Mouse (Mus musculus): ENCODE measurements around the gene Padi1. TPM values are rescaled to one million over a fixed set of nuclear protein-coding genes. Genes with fewer than 3 reads are reported as not detected.

Padi1 gene
- polyA plus RNA-seq, 1 experiment from 2014 or later = 0.19 TPM

DNA sequence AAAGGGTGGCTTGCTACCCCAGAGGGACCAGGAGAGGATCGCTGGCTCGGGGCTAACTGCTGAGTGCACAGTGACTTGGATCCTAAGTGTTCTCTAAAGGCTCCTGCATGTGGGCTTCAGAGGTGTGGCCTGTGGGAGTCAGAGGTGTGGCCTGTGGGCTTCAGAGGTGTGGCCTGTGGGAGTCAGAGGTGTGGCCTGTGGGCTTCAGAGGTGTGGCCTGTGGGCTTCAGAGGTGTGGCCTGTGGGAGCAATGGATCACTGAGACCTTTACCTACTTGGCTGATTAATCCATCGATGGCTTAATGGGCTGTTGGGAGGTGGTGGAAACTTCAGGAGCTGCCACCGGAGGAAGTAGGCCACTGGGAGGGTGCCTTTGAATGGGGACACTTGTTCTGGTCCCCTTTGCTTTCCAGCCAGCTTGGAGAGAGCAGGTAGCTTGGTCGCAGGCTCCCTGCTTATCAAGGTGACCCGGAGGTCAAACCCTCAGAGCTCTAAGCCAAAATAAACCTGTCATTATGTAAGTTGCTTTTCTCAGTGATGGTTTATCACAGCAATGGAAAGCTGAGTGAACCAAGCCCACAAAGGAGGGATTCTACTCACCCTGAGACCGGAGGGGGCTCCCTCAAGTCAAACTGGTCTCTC, 14.7 kb upstream of the Padi1 start:
- no peak overlapping the region for H3K27ac ChIP-seq
- H3K4me2 ChIP-seq (replicated peaks) = no peak overlapping the region
- ATAC-seq (ENCODE audit: low FRiP score) = no peak
- H3K27me3 ChIP-seq = no peaks in the 10 kb centered on the region
- H3K9ac ChIP-seq = no peak overlapping the region
- WGBS = 57% methylated on average over 7 of the region's 7 CpGs
- H3K36me3 ChIP-seq = no peaks in the 10 kb centered on the region
- H3K4me1 ChIP-seq = no peaks in the 10 kb centered on the region
- no peaks in the 10 kb centered on the region for H3K9me3 ChIP-seq (replicated peaks)
- no peak overlapping the region for H3K4me3 ChIP-seq

DNA sequence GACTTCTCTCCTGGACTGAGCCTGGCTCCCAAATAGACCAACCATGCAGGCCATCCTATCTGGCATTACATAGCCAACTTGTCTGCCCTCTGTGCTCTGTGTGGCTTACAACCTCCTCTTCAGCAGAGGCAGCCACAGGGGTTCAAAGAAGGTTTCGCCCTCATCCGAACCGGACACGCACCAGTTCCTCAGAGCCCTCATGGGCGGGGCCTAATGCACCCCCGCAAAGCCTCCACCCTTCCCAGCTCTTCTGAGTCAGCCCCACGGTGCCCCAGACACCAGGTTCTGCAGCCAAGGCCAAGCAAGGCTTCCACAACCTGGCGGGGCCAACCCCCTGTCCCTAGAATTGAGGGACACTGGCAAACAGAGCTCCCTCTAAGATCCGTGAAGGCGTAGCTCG, 13.7 kb upstream of the Padi1 start:
- H3K36me3 ChIP-seq = no peaks in the 10 kb centered on the region
- no peaks in the 10 kb centered on the region for H3K27me3 ChIP-seq
- WGBS = 84% methylated on average over 11 of the region's 11 CpGs
- no peak overlapping the region for H3K4me2 ChIP-seq (replicated peaks)
- no peak overlapping the region for H3K9ac ChIP-seq
- no peaks in the 10 kb centered on the region for H3K4me1 ChIP-seq
- no peaks in the 10 kb centered on the region for H3K9me3 ChIP-seq (replicated peaks)
- H3K4me3 ChIP-seq = no peak overlapping the region
- H3K27ac ChIP-seq = no peak overlapping the region
- no peak for ATAC-seq (ENCODE audit: low FRiP score)

GRCm38 (mm10) chr4:140857813-140858212, 12.2 kb upstream of the Padi1 start:
- no peak for ATAC-seq (ENCODE audit: low FRiP score)
- Histone ChIP-seq H3K36me3 (no peaks in the 10 kb centered on the region), H3K27me3 (no peaks in the 10 kb centered on the region), H3K27ac (no peak overlapping the region), H3K4me1 (peaks cover 8% of the 10 kb centered on the region), H3K4me3 (no peak overlapping the region), H3K9me3 (replicated peaks) (no peaks in the 10 kb centered on the region), H3K9ac (no peak overlapping the region), H3K4me2 (replicated peaks) (no peak overlapping the region)
- WGBS = 82% methylated on average over 7 of the region's 7 CpGs

GRCm38 (mm10) chr4:140857041-140857440, 11.5 kb upstream of the Padi1 start:
- Histone ChIP-seq H3K4me1 (peaks cover 8% of the 10 kb centered on the region), H3K9me3 (replicated peaks) (no peaks in the 10 kb centered on the region), H3K27ac (no peak overlapping the region), H3K4me3 (no peak overlapping the region), H3K9ac (no peak overlapping the region), H3K4me2 (replicated peaks) (no peak overlapping the region), H3K36me3 (no peaks in the 10 kb centered on the region), H3K27me3 (no peaks in the 10 kb centered on the region)
- 87% methylated on average over 5 of the region's 5 CpGs for WGBS
- ATAC-seq (ENCODE audit: low FRiP score) = no peak

GRCm38 (mm10) chr4:140855151-140855550, 9.6 kb upstream of the Padi1 start:
- ATAC-seq (ENCODE audit: low FRiP score) = no peak
- H3K9ac ChIP-seq = no peak overlapping the region
- WGBS = 85% methylated on average over 5 of the region's 10 CpGs
- no peaks in the 10 kb centered on the region for H3K36me3 ChIP-seq
- no peak overlapping the region for H3K4me3 ChIP-seq
- H3K4me1 ChIP-seq = peaks cover 8% of the 10 kb centered on the region
- no peaks in the 10 kb centered on the region for H3K27me3 ChIP-seq
- no peak overlapping the region for H3K4me2 ChIP-seq (replicated peaks)
- no peaks in the 10 kb centered on the region for H3K9me3 ChIP-seq (replicated peaks)
- no peak overlapping the region for H3K27ac ChIP-seq

DNA sequence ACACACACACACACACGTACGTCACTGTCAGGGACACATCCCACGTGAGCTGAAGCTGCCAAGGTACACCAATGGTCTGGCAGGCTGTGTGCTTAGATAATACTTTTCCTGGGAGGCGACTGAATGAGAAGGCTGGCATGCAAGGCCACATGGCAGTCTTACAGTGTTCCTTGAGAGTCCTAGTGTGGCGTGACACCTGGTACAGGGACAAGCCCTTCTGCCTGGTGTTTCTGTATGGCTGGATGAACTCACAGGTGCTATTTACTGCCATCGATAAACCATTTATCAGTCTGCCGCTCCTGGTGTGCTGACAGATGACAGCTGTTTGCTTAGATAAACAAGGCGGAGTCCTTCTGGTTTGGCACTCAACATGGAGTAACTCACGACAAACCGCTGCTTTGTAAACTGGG, 8.9 kb upstream of the Padi1 start:
- H3K4me1 ChIP-seq = peaks cover 8% of the 10 kb centered on the region
- no peaks in the 10 kb centered on the region for H3K27me3 ChIP-seq
- no peak overlapping the region for H3K9ac ChIP-seq
- no peaks in the 10 kb centered on the region for H3K9me3 ChIP-seq (replicated peaks)
- no peak overlapping the region for H3K4me3 ChIP-seq
- H3K36me3 ChIP-seq = no peaks in the 10 kb centered on the region
- WGBS = 75% methylated on average over 10 of the region's 10 CpGs
- no peak for ATAC-seq (ENCODE audit: low FRiP score)
- H3K4me2 ChIP-seq (replicated peaks) = no peak overlapping the region
- 0 out of 2 replicates have a peak overlapping the region, but pooled peaks have one; percentile 7 for H3K27ac ChIP-seq

DNA sequence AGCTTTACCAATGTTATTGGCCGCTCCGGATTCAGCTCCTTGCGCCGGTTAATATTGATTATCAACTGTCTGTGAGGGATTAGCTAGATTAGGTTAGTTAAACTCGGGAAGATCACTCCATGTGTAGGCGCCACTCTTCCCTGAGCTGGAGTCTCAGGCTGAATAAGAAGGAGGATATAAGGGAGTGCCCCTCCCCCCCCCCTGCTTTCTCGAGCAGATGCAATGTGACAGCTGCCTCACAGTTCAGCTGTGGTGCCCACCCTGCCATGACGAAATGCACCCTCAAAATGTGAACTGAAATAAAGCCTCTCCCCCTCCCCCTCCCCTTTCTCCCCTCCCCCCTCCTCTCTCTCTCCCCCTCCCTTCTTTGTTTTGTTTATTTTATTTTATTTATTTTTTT, 8.0 kb upstream of the Padi1 start:
- Histone ChIP-seq H3K4me1 (peaks cover 8% of the 10 kb centered on the region), H3K4me3 (no peak overlapping the region), H3K36me3 (no peaks in the 10 kb centered on the region), H3K27ac (no peak overlapping the region), H3K27me3 (no peaks in the 10 kb centered on the region), H3K9ac (no peak overlapping the region), H3K9me3 (replicated peaks) (no peaks in the 10 kb centered on the region), H3K4me2 (replicated peaks) (no peak overlapping the region)
- no peak for ATAC-seq (ENCODE audit: low FRiP score)
- 65% methylated on average over 8 of the region's 8 CpGs for WGBS

DNA sequence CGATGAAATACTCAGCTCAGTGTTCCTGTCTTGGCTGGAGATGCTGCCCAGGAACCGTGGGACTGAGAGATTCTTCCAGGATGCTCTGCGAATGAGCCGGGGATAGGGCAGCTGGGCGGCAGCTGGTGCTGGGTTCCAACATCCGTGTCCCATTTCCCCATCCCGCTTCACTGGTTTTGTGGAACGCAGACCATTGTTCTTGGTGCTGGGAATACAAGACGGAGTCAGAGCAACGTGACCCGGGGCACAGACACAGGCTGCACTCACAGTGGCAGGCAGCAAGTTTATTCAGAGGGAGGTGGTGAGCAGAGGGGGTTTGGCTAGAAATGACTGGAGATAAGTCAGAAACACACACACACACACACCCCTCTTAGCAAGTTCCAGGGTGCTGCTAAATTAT, 3.7 kb upstream of the Padi1 start:
- no peak overlapping the region for H3K27ac ChIP-seq
- no peaks in the 10 kb centered on the region for H3K27me3 ChIP-seq
- WGBS = 49% methylated on average over 11 of the region's 11 CpGs
- no peak overlapping the region for H3K4me3 ChIP-seq
- peak; percentile 58; the same call in 1 of the 2 replicates for ATAC-seq (ENCODE audit: low FRiP score)
- no peaks in the 10 kb centered on the region for H3K9me3 ChIP-seq (replicated peaks)
- H3K36me3 ChIP-seq = no peaks in the 10 kb centered on the region
- H3K9ac ChIP-seq = no peak overlapping the region
- H3K4me1 ChIP-seq = peaks cover 18% of the 10 kb centered on the region
- H3K4me2 ChIP-seq (replicated peaks) = no peak overlapping the region

- ATAC-seq (ENCODE audit: low FRiP score) = no peak
- no peak overlapping the region for H3K4me3 ChIP-seq
These were observed 587 bp downstream of the Padi1 start for GRCm38 (mm10) chr4:140844991-140845390.

DNA sequence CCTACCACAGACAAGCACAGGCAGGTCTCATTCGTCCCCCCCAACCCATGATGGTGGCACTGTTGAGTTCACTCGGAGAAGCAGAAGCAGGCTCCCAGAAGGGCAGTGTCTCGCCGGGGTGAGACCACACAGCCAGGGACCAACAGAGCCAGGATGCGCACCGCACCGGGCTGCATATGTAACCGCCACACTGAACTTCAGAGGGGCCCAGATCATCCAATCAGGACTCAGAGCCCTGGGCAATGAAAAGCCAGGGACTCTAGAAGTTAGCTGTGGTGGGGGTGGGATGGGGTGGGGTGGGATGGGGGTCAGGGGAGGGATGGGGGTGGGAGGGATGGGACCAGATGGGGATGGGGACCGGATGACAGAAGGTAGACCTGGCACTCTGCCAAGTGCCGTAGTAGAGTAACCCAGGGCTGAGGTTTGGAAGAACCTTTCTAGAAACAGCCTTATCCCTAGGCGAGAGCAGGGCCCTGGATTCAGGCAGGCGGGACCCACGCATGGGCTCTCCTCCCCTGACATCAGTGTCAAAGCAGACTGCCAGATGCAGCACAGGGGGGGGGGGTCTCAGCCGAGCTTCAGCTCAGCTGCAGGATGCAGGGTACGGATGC, 1.8 kb downstream of the Padi1 start:
- WGBS = 49% methylated on average over 15 of the region's 15 CpGs

More at GRCm38 (mm10) chr4:140844991-140845390, 587 bp downstream of the Padi1 start:
- Histone ChIP-seq H3K4me2 (replicated peaks) (no peak overlapping the region), H3K4me1 (peaks cover 21% of the 10 kb centered on the region), H3K27ac (no peak overlapping the region), H3K9ac (peak overlapping the region; percentile 27; the same call in 1 of the 2 replicates), H3K36me3 (no peaks in the 10 kb centered on the region), H3K27me3 (no peaks in the 10 kb centered on the region), H3K9me3 (replicated peaks) (no peaks in the 10 kb centered on the region)
- WGBS = 63% methylated on average over 4 of the region's 4 CpGs

DNA sequence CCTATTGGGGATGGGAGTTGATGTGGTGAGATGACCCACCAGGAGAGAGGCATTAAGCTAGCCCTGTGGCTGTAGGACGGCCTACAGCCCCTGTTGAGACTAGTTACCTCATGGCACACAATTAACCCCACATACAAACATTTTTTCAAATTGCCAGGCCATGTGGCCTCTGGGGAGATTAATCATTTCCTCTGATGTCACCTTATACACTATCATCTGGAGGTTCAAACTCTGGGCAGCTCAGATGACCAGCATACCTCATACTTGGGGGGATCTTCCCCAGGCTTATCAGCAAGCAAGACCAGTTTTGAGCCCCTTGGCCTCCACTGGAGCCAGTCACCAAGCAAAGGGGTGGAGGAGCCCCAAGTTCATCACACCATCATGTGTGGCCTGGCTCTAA, 2.7 kb downstream of the Padi1 start:
- peaks cover 24% of the 10 kb centered on the region for H3K4me1 ChIP-seq
- no peak overlapping the region for H3K9ac ChIP-seq
- no peak overlapping the region for H3K27ac ChIP-seq
- no peaks in the 10 kb centered on the region for H3K27me3 ChIP-seq
- no peak overlapping the region for H3K4me2 ChIP-seq (replicated peaks)
- no peak overlapping the region for H3K4me3 ChIP-seq
- H3K36me3 ChIP-seq = no peaks in the 10 kb centered on the region
- ATAC-seq (ENCODE audit: low FRiP score) = no peak
- 75% methylated on average over 1 of the region's 1 CpGs for WGBS
- H3K9me3 ChIP-seq (replicated peaks) = no peaks in the 10 kb centered on the region

More for the DNA sequence above, 1.8 kb downstream of the Padi1 start:
- Histone ChIP-seq H3K4me1 (peaks cover 21% of the 10 kb centered on the region), H3K9ac (no peak overlapping the region), H3K4me3 (no peak overlapping the region), H3K4me2 (replicated peaks) (no peak overlapping the region), H3K9me3 (replicated peaks) (no peaks in the 10 kb centered on the region), H3K36me3 (no peaks in the 10 kb centered on the region), H3K27ac (no peak overlapping the region), H3K27me3 (no peaks in the 10 kb centered on the region)
- ATAC-seq (ENCODE audit: low FRiP score) = peak; percentile 66

DNA sequence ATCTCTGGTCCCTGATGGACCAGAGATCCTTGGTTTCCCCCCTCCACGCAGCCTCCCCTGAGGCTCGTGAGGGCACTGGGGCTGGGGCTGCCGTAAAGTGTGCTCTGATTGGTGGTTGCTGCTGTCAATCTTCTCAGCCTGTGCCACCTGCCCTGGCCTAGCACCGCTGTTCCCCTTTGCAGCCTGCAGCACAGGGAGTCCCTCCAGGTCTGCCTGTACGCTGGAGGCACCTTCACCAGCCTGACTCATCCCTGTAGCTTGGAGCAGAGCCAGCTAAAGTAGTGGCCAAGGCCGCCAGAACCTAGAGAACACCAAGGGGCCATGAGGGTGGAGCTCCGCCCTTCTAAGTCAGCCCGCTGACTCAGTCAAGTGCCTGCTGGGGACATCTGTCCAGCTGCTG, 7.7 kb downstream of the Padi1 start:
- H3K4me2 ChIP-seq (replicated peaks) = 0 out of 2 replicates have a peak overlapping the region, but pooled peaks have one; percentile 2
- H3K4me3 ChIP-seq = no peak overlapping the region
- H3K9ac ChIP-seq = no peak overlapping the region
- WGBS = 23% methylated on average over 8 of the region's 8 CpGs
- H3K27ac ChIP-seq = no peak overlapping the region
- H3K36me3 ChIP-seq = no peaks in the 10 kb centered on the region
- H3K4me1 ChIP-seq = peaks cover 40% of the 10 kb centered on the region
- no peaks in the 10 kb centered on the region for H3K9me3 ChIP-seq (replicated peaks)
- no peak for ATAC-seq (ENCODE audit: low FRiP score)
- 0 out of 2 replicates have a peak, but pooled peaks cover 3% of the 10 kb centered on the region for H3K27me3 ChIP-seq
